Mouse (Mus musculus) liver, adult 2 months (tissue): ENCODE measurements at regions not wholly inside any gene's neighbourhood (a gene's known extent, or its start where the extent isn't known, plus 50 kb on each side); places are given as distances from the start of the nearest gene placed in this dataset.
"Not testable (repeated sequence)": the region's sequence is repeated elsewhere in the genome, so short reads cannot be mapped to it uniquely, and the experiment has no call there.

ENCODE experiments used
- DNase-seq: peaks from one replicate; pipeline ENCODE4 v3.0.0-alpha.2; 2011; ENCODE audit warnings: low read depth, low spot score; ENCODE audit errors: extremely low read depth
- H3K27ac ChIP-seq: fragments of 200-500 bp; replicated peaks from 2 replicates; pipeline ENCODE4 v1.5.1; 2012; ENCODE audit warnings: low read depth, mild to moderate bottlenecking, control low read depth, inconsistent platforms, low read length; ENCODE audit not compliant: insufficient read depth
- H3K27me3 ChIP-seq: fragments of 200-500 bp; 2 replicates; pipeline ENCODE4 v1.6.1; 2012; ENCODE audit warnings: mild to moderate bottlenecking, moderate library complexity, low read length, inconsistent platforms; ENCODE audit not compliant: control insufficient read depth, insufficient read depth
- H3K36me3 ChIP-seq: fragments of 200-500 bp; 2 replicates; pipeline ENCODE4 v1.6.1; 2012; ENCODE audit warnings: low read length, inconsistent platforms; ENCODE audit not compliant: control insufficient read depth, insufficient read depth
- H3K4me1 ChIP-seq: fragments of 200-500 bp; 2 replicates; pipeline ENCODE4 v1.6.1; 2011; ENCODE audit warnings: low read length; ENCODE audit not compliant: control insufficient read depth, insufficient read depth
- H3K4me3 ChIP-seq: fragments of 200-500 bp; 2 replicates; pipeline ENCODE4 v1.5.1; 2011; ENCODE audit warnings: low read depth, mild to moderate bottlenecking, control low read depth, low read length, moderate library complexity; ENCODE audit not compliant: insufficient read depth
- H3K79me2 ChIP-seq: fragments of 200-500 bp; 2 replicates; pipeline ENCODE4 v1.6.1; 2012; ENCODE audit warnings: inconsistent platforms, mild to moderate bottlenecking, low read length, moderate library complexity; ENCODE audit not compliant: control insufficient read depth, insufficient read depth
- H3K9ac ChIP-seq: fragments of 200-500 bp; 2 replicates; pipeline ENCODE4 v1.6.1; 2012; ENCODE audit warnings: low read depth, mild to moderate bottlenecking, control low read depth, inconsistent platforms, low read length
- CTCF ChIP-seq: fragments of 200-500 bp; IDR thresholded peaks from 2 replicates; pipeline ENCODE4 v1.5.1; 2011; ENCODE audit warnings: low read depth, low read length, control low read depth
- POLR2A ChIP-seq: fragments of 200-500 bp; IDR thresholded peaks from 2 replicates; pipeline ENCODE4 v1.6.1; 2011; ENCODE audit warnings: low read length, control low read depth; ENCODE audit not compliant: insufficient read depth; ENCODE audit errors: extremely low read depth
- WGBS: fragments of 180-500 bp; shearing (Covaris S2); methylation state at CpG from one replicate; pipeline ENCODE4 v1.1.7; 2018; 5-methylcytosine and 5-hydroxymethylcytosine counted together

- Histone ChIP-seq H3K4me1 (peaks cover 10% of the 10 kb centered on the region), H3K9ac (no peak overlapping the region), H3K4me3 (no peak overlapping the region), H3K27me3 (no peaks in the 10 kb centered on the region), H3K79me2 (no peaks in the 10 kb centered on the region), H3K36me3 (no peaks in the 10 kb centered on the region), H3K27ac (peak overlapping the region; percentile 77)
- DNase-seq = peak; percentile 93
- 21% methylated on average over 6 of the region's 6 CpGs for WGBS
- no peak for TF ChIP-seq POLR2A
- no peak for TF ChIP-seq CTCF
Observed at GRCm38 (mm10) chr1:164521371-164522130, 63.4 kb upstream of the Atp1b1 start.

- DNase-seq = no peak
- H3K27me3 ChIP-seq = no peaks in the 10 kb centered on the region
- no peak overlapping the region for H3K27ac ChIP-seq
- no peak overlapping the region for H3K9ac ChIP-seq
- peaks cover 7% of the 10 kb centered on the region for H3K4me1 ChIP-seq
- no peaks in the 10 kb centered on the region for H3K36me3 ChIP-seq
- WGBS = over 99% methylated on average over 3 of the region's 3 CpGs
- no peak overlapping the region for H3K4me3 ChIP-seq
- H3K79me2 ChIP-seq = no peaks in the 10 kb centered on the region
- TF ChIP-seq POLR2A (no peak), CTCF (no peak)
Observed at GRCm38 (mm10) chr1:164518866-164519265, 60.7 kb upstream of the Atp1b1 start.

GRCm38 (mm10) chr1:164518308-164518707 lies 60.2 kb upstream of the Atp1b1 start:
- no peak for DNase-seq
- 82% methylated on average over 4 of the region's 4 CpGs for WGBS
- H3K27ac ChIP-seq = no peak overlapping the region

GRCm38 (mm10) chr1:164517362-164517761 lies 59.2 kb upstream of the Atp1b1 start:
- not testable (repeated sequence) for DNase-seq, H3K27me3 ChIP-seq, H3K9ac ChIP-seq, H3K4me3 ChIP-seq, H3K4me1 ChIP-seq, H3K36me3 ChIP-seq, H3K27ac ChIP-seq, H3K79me2 ChIP-seq
- 88% methylated on average over 2 of the region's 2 CpGs for WGBS

More at GRCm38 (mm10) chr1:164518308-164518707, 60.2 kb upstream of the Atp1b1 start:
- Histone ChIP-seq H3K4me1 (peaks cover 4% of the 10 kb centered on the region; the same call in 1 of the 2 replicates), H3K4me3 (no peak overlapping the region), H3K79me2 (no peaks in the 10 kb centered on the region), H3K27me3 (no peaks in the 10 kb centered on the region), H3K9ac (no peak overlapping the region), H3K36me3 (no peaks in the 10 kb centered on the region)
- TF ChIP-seq POLR2A (no peak), CTCF (no peak)

- DNase-seq = no peak
- Histone ChIP-seq H3K79me2 (no peaks in the 10 kb centered on the region), H3K9ac (no peak overlapping the region), H3K27me3 (no peaks in the 10 kb centered on the region), H3K4me3 (no peak overlapping the region), H3K4me1 (no peaks in the 10 kb centered on the region), H3K36me3 (no peaks in the 10 kb centered on the region), H3K27ac (no peak overlapping the region)
- TF ChIP-seq CTCF (no peak), POLR2A (no peak)
- 84% methylated on average over 7 of the region's 7 CpGs for WGBS
Observed at GRCm38 (mm10) chr1:164511628-164512385, 53.7 kb upstream of the Atp1b1 start.

DNA sequence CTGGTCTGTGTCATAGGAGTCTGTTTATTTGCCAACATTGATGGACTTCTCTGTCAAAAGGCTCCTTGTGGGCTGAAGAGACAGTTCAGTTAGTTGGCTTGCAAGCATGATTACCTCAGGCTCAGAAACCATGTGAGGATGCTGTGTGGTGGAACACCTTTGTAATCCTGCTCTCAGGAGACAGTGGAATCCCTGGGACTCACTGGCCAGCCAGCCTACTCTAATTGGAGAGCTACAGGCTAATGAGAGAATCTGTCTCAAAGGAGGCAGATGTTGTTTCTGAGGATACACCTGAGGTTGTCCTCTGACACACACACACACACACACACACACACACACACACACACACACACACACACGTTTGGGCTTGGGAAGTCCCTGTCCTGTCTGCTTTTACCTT lies 51.1 kb upstream of the Atp1b1 start:
- H3K4me3 ChIP-seq = no peak overlapping the region
- H3K27me3 ChIP-seq = no peaks in the 10 kb centered on the region
- H3K79me2 ChIP-seq = no peaks in the 10 kb centered on the region
- no peaks in the 10 kb centered on the region for H3K36me3 ChIP-seq
- TF ChIP-seq POLR2A (no peak), CTCF (no peak)
- no peak overlapping the region for H3K9ac ChIP-seq
- H3K4me1 ChIP-seq = no peaks in the 10 kb centered on the region
- no peak for DNase-seq
- 50% methylated on average over 1 of the region's 1 CpGs for WGBS
- H3K27ac ChIP-seq = no peak overlapping the region
